29 mouse cellular contexts compared by ENCODE assay signal in the genomic region with DNA sequence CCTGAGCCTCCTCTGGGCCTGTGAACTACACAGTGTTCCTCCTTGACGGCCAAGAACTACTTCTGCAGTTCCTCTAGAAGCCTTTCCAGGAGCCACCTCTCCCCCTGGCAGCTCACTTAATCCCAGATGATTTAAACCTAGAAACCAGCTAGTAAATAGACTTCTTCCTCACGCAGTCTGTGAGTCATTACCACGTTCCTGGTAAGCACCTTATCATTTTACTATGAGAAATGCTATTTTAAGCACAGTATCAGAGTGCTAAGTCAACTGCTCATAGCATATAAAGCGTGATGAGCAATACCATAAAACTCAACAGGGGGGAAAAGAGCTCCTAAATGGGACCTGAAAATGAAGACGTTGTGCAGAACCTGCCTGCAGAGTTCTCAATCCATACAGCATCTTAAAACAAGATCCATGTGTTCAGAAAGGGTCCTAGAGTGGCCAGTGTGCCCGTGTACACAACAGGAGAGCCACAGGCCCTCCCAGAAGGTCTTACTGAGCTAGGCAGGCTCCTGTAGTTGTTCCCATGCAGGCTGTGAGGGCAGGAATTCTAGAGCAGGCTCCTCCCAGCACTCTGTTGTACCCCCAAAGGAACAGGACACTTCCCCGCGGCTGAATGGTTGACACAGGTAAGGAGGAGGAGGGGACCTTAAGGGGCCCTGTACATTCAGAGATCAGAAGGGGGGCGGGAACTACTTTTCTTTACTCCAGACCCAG.
A peak's percentile ranks its signal among the peaks of the same experiment; 100 is the strongest.
DNase-seq lines count a peak whose midpoint lies in the region; ATAC-seq and TF ChIP-seq lines count a peak whose summit lies in the region.
"Had no signal": no experiment of that assay in that cellular context is flagged by ENCODE, and none has a peak within 500 bp of the region (broad histone marks: within the 10 kb centered on the region; RNA-seq: fewer than 3 reads in every experiment).

No protein-coding gene starts in this region.

- intact Hi-C loops in gastrocnemius, postnatal 36 days (cut with DNase I), result no loop called here

- H3K9me3 ChIP-seq in forebrain, postnatal 0 days (ENCODE audit: low read length), result no peaks in the 10 kb centered on the region
- no peaks in the 10 kb centered on the region for H3K9me3 ChIP-seq in forebrain, embryonic 16.5 days (ENCODE audit: control insufficient read depth, low read length)
- no peaks in the 10 kb centered on the region for H3K9me3 ChIP-seq in heart, embryonic 13.5 days
- H3K9me3 ChIP-seq in intestine, embryonic 15.5 days, result no peaks in the 10 kb centered on the region
- H3K9me3 ChIP-seq in intestine, postnatal 0 days (ENCODE audit: control insufficient read depth), result no peaks in the 10 kb centered on the region
- no peaks in the 10 kb centered on the region for H3K9me3 ChIP-seq in stomach, postnatal 0 days (ENCODE audit: control insufficient read depth, low read length)
- H3K9me3 ChIP-seq: hindbrain, embryonic 13.5 days; liver, embryonic 12.5 days; megakaryocyte, embryonic 14.5 days; midbrain, embryonic 12.5 days; neural tube, embryonic 12.5 days had no signal

- H3K4me1 ChIP-seq in forebrain, postnatal 0 days (ENCODE audit: insufficient read depth), result no peaks in the 10 kb centered on the region
- no peaks in the 10 kb centered on the region for H3K4me1 ChIP-seq in forebrain, embryonic 16.5 days (replicated peaks; ENCODE audit: control insufficient read depth, insufficient read depth, low read length)
- H3K4me1 ChIP-seq in heart, embryonic 13.5 days, result peaks cover 19% of the 10 kb centered on the region
- H3K4me1 ChIP-seq in intestine, embryonic 15.5 days (replicated peaks), result no peaks in the 10 kb centered on the region
- no peaks in the 10 kb centered on the region for H3K4me1 ChIP-seq in intestine, postnatal 0 days (replicated peaks; ENCODE audit: control insufficient read depth, insufficient read depth, low read length)
- H3K4me1 ChIP-seq in stomach, postnatal 0 days (replicated peaks; ENCODE audit: control insufficient read depth, insufficient read depth), result no peaks in the 10 kb centered on the region
- H3K4me1 ChIP-seq: hindbrain, embryonic 13.5 days; liver, embryonic 12.5 days; megakaryocyte, embryonic 14.5 days; neural tube, embryonic 12.5 days had no signal

- H3K27ac ChIP-seq in forebrain, postnatal 0 days (ENCODE audit: low read depth, low read length), result no peak overlapping the region
- no peak overlapping the region for H3K27ac ChIP-seq in forebrain, embryonic 16.5 days (ENCODE audit: low read length)
- H3K27ac ChIP-seq in heart, embryonic 13.5 days (replicated peaks), result peak overlapping the region; percentile 67
- H3K27ac ChIP-seq in intestine, embryonic 15.5 days, result no peak overlapping the region
- H3K27ac ChIP-seq in intestine, postnatal 0 days (ENCODE audit: low read depth, low read length), result no peak overlapping the region
- 0 out of 2 replicates have a peak overlapping the region, but pooled peaks have one; percentile 18 for H3K27ac ChIP-seq in stomach, postnatal 0 days (replicated peaks)
- H3K27ac ChIP-seq: hindbrain, embryonic 13.5 days; layer of hippocampus, adult 2 months; liver, embryonic 12.5 days; midbrain, embryonic 12.5 days; neural tube, embryonic 12.5 days had no signal

- no peaks in the 10 kb centered on the region for H3K27me3 ChIP-seq in forebrain, postnatal 0 days (ENCODE audit: insufficient read depth, low read length)
- no peaks in the 10 kb centered on the region for H3K27me3 ChIP-seq in forebrain, embryonic 16.5 days (replicated peaks; ENCODE audit: control insufficient read depth, insufficient read depth, low read length)
- H3K27me3 ChIP-seq in heart, embryonic 13.5 days (replicated peaks), result no peaks in the 10 kb centered on the region
- H3K27me3 ChIP-seq in intestine, embryonic 15.5 days (replicated peaks), result no peaks in the 10 kb centered on the region
- H3K27me3 ChIP-seq in intestine, postnatal 0 days (replicated peaks; ENCODE audit: control insufficient read depth, insufficient read depth, low read length), result no peaks in the 10 kb centered on the region
- no peaks in the 10 kb centered on the region for H3K27me3 ChIP-seq in stomach, postnatal 0 days (ENCODE audit: control insufficient read depth, insufficient read depth, low read length)
- H3K27me3 ChIP-seq: CH12.LX; hindbrain, embryonic 13.5 days; liver, embryonic 12.5 days; midbrain, embryonic 12.5 days; neural tube, embryonic 12.5 days had no signal

- ATAC-seq in forebrain, postnatal 0 days, result peak; percentile 32; the same call in 1 of the 2 replicates
- no peak for ATAC-seq in forebrain, embryonic 16.5 days
- no peak for ATAC-seq in heart, embryonic 13.5 days (ENCODE audit: extremely low read depth, insufficient number of reproducible peaks, low FRiP score, low TSS enrichment)
- ATAC-seq in intestine, embryonic 15.5 days, result peak; percentile 36; the same call in 1 of the 2 replicates
- ATAC-seq in intestine, postnatal 0 days, result no peak
- peak; percentile 83 for ATAC-seq in stomach, postnatal 0 days (ENCODE audit: low FRiP score, low TSS enrichment)
- ATAC-seq: liver, embryonic 12.5 days; lung, postnatal 0 days had no signal

- WGBS in forebrain, postnatal 0 days, result 72% methylated on average over 9 of the region's 9 CpGs
- WGBS in forebrain, embryonic 16.5 days, result 65% methylated on average over 9 of the region's 9 CpGs
- WGBS in heart, embryonic 13.5 days, result 30% methylated on average over 9 of the region's 9 CpGs
- WGBS in intestine, embryonic 15.5 days, result 38% methylated on average over 9 of the region's 9 CpGs
- 32% methylated on average over 9 of the region's 9 CpGs for WGBS in intestine, postnatal 0 days
- 36% methylated on average over 9 of the region's 9 CpGs for WGBS in stomach, postnatal 0 days

- no peak for DNase-seq in forebrain, postnatal 0 days
- no peak for DNase-seq in heart, adult 18-20 months
- DNase-seq in stomach, postnatal 0 days (ENCODE audit: low spot score), result peak; percentile 35
- DNase-seq in gastrocnemius, postnatal 36 days, result no peak
- DNase-seq: adrenal gland, postnatal 14 days; cerebellum, adult 2 months; cerebellum, postnatal 14 days; gastrocnemius, postnatal 25 days; heart, postnatal 4 days; kidney, adult 2 months; kidney, postnatal 36 days; left cerebral cortex, postnatal 4 days; lung, adult 18-20 months; lung, postnatal 4 days; right cerebral cortex, postnatal 4 days had no signal

- no peak overlapping the region for H3K4me2 ChIP-seq in forebrain, postnatal 0 days (ENCODE audit: low read depth)
- H3K4me2 ChIP-seq in forebrain, embryonic 16.5 days (ENCODE audit: low read length), result no peak overlapping the region
- H3K4me2 ChIP-seq in heart, embryonic 13.5 days, result peak overlapping the region; percentile 0; the same call in 1 of the 2 replicates
- no peak overlapping the region for H3K4me2 ChIP-seq in intestine, embryonic 15.5 days (replicated peaks)
- no peak overlapping the region for H3K4me2 ChIP-seq in intestine, postnatal 0 days (replicated peaks; ENCODE audit: low read depth)
- no peak overlapping the region for H3K4me2 ChIP-seq in stomach, postnatal 0 days (replicated peaks; ENCODE audit: low read depth)
- H3K4me2 ChIP-seq: hindbrain, embryonic 13.5 days; liver, embryonic 12.5 days; midbrain, embryonic 12.5 days; neural tube, embryonic 12.5 days had no signal

- no peak overlapping the region for H3K4me3 ChIP-seq in forebrain, postnatal 0 days (ENCODE audit: low read depth, low read length)
- H3K4me3 ChIP-seq in forebrain, embryonic 16.5 days (replicated peaks; ENCODE audit: low read length), result no peak overlapping the region
- H3K4me3 ChIP-seq in heart, embryonic 13.5 days, result no peak overlapping the region
- H3K4me3 ChIP-seq in intestine, embryonic 15.5 days (replicated peaks), result no peak overlapping the region
- no peak overlapping the region for H3K4me3 ChIP-seq in intestine, postnatal 0 days (ENCODE audit: low read depth, low read length)
- no peak overlapping the region for H3K4me3 ChIP-seq in stomach, postnatal 0 days (ENCODE audit: low read depth, low read length)
- H3K4me3 ChIP-seq: erythroblast, embryonic 14.5 days; hindbrain, embryonic 13.5 days; layer of hippocampus, adult 2 months; liver, embryonic 12.5 days; megakaryocyte, embryonic 14.5 days; midbrain, embryonic 12.5 days; myocyte; neural tube, embryonic 12.5 days had no signal

- H3K36me3 ChIP-seq in forebrain, postnatal 0 days (ENCODE audit: insufficient read depth), result peaks cover 14% of the 10 kb centered on the region
- no peaks in the 10 kb centered on the region; the same call in 1 of the 2 replicates for H3K36me3 ChIP-seq in forebrain, embryonic 16.5 days (ENCODE audit: control insufficient read depth, insufficient read depth)
- peaks cover 18% of the 10 kb centered on the region for H3K36me3 ChIP-seq in heart, embryonic 13.5 days
- H3K36me3 ChIP-seq in intestine, embryonic 15.5 days, result no peaks in the 10 kb centered on the region
- H3K36me3 ChIP-seq in intestine, postnatal 0 days (ENCODE audit: control insufficient read depth, insufficient read depth), result no peaks in the 10 kb centered on the region
- no peaks in the 10 kb centered on the region for H3K36me3 ChIP-seq in stomach, postnatal 0 days (ENCODE audit: control insufficient read depth, insufficient read depth, low read length)
- H3K36me3 ChIP-seq: liver, embryonic 12.5 days; midbrain, embryonic 12.5 days; neural tube, embryonic 12.5 days had no signal

- no peak for TF ChIP-seq CTCF in forebrain, postnatal 0 days (IDR thresholded peaks at IDR 0.05; ENCODE audit: low read depth)
- TF ChIP-seq CTCF in intestine, postnatal 0 days (IDR thresholded peaks at IDR 0.05; ENCODE audit: low read depth), result no peak
- TF ChIP-seq CTCF in stomach, postnatal 0 days (IDR thresholded peaks at IDR 0.05; ENCODE audit: low read depth), result no peak

- H3K9ac ChIP-seq in forebrain, postnatal 0 days, result no peak overlapping the region
- no peak overlapping the region for H3K9ac ChIP-seq in forebrain, embryonic 16.5 days (replicated peaks; ENCODE audit: low read depth, low read length)
- no peak overlapping the region for H3K9ac ChIP-seq in heart, embryonic 13.5 days
- H3K9ac ChIP-seq in intestine, embryonic 15.5 days, result no peak overlapping the region
- no peak overlapping the region for H3K9ac ChIP-seq in intestine, postnatal 0 days (ENCODE audit: low read depth, low read length)
- H3K9ac ChIP-seq in stomach, postnatal 0 days (ENCODE audit: low read length), result no peak overlapping the region
- H3K9ac ChIP-seq: hindbrain, embryonic 13.5 days; liver, embryonic 12.5 days; midbrain, embryonic 12.5 days; neural tube, embryonic 12.5 days had no signal

- TF ChIP-seq EP300 in stomach, postnatal 0 days (optimal IDR thresholded peaks at IDR 0.05), result no peak

Comparison
In these comparisons a context has a peak if more than half of its experiments do, and no peak if none do; other contexts are left out.
1. ATAC-seq: peak in forebrain, postnatal 0 days (single experiment), intestine, embryonic 15.5 days (single experiment) and stomach, postnatal 0 days (single experiment); none in forebrain, embryonic 16.5 days (single experiment), heart, embryonic 13.5 days (single experiment) and intestine, postnatal 0 days (single experiment).
2. H3K27ac ChIP-seq: peak in heart, embryonic 13.5 days (single experiment) and stomach, postnatal 0 days (single experiment); none in forebrain, postnatal 0 days (single experiment), forebrain, embryonic 16.5 days (single experiment), intestine, embryonic 15.5 days (single experiment) and intestine, postnatal 0 days (single experiment).